Mouse (Mus musculus): ENCODE measurements around the gene G430095P16Rik.

G430095P16Rik gene

GRCm38 (mm10) chr8:84702963-84703465 is 19.8 kb upstream of the G430095P16Rik start:
- no peak for DNase-seq (ENCODE audit: low read depth)

DNA sequence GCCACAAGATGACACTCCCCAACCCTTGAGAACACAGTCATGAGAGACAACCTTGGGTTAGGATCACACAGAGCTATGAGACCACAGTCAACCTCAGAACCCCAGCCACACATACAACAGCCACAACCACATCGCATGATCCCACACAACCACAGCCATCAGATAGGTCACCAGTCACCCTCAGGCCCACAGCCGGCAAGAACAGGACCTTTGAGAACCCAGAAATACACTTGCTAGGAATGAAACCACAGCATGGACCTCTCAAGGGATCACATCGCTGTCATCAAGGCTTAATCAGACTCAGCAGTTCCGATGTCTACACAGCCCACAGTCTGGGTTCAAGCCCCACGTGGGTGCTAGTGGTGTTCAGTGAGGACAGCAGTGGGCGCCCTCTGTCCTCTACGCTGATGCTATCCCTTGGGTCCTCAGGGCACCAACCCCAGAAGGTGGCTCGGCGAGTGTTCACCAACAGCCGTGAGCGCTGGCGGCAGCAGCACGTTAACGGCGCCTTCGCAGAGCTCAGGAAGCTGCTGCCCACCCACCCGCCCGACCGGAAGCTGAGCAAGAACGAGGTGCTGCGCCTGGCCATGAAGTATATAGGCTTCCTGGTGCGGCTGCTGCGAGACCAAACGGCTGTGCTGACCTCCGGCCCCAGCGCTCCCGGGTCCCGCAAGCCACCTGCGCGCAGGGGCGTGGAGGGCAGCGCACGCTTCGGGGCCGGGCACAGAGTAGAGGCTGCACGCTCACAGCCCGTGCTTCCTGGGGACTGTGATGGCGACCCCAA is 19.1 kb upstream of the G430095P16Rik start:
- no peak for DNase-seq (ENCODE audit: low read depth)

GRCm38 (mm10) chr8:84704356-84704755 is 18.5 kb upstream of the G430095P16Rik start:
- no peak for DNase-seq (ENCODE audit: low read depth)

DNA sequence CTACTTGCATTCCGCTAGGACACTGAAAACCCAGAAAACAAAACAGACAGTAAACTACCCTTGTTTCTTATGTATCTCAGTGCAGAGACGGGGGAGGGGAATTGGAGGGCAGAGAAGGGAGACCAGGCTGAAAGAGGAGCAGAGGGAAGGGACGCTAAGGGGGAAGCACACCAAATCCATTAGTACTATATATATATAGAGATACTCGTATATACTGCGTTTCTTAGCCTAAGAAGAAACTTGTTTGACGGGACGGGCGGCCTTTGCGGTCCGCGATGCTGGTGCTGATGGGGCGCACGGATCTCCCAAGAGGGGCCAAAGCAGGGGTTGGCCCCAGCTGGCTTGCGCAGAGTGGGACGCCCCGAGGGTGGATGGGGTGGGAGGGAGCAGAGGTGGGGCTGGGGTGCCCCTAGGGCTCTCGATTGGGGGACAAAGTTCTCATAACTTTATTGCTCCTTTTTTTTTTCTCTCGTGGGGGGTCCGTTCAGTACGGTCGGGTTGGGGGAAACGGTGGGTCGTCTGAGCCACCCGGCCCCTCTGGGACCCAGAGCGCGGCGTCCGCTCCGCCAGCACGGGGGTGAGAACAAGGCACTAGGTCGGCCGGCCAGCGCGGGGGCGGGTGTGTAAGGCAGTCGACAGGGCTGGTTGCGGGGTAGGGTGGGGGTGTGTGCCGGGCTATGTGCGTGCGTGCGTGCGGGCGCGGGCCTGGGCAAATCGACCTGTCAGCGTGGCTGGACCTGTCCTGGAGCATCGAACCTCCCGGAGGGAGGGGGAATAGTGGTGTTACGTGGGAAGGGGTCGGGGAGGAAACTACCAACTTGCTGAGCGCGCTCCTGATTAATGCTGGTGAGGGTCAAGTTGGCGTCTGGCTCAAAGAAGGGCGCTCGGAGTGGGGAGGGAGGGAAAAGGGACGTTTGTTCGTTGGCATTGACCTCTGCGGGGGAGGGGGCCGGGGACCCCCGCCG is 17.7 kb upstream of the G430095P16Rik start:
- DNase-seq (ENCODE audit: low read depth), result no peak

- DNase-seq (ENCODE audit: low read depth), result no peak
Observed at GRCm38 (mm10) chr8:84705960-84706359, 16.8 kb upstream of the G430095P16Rik start.

DNA sequence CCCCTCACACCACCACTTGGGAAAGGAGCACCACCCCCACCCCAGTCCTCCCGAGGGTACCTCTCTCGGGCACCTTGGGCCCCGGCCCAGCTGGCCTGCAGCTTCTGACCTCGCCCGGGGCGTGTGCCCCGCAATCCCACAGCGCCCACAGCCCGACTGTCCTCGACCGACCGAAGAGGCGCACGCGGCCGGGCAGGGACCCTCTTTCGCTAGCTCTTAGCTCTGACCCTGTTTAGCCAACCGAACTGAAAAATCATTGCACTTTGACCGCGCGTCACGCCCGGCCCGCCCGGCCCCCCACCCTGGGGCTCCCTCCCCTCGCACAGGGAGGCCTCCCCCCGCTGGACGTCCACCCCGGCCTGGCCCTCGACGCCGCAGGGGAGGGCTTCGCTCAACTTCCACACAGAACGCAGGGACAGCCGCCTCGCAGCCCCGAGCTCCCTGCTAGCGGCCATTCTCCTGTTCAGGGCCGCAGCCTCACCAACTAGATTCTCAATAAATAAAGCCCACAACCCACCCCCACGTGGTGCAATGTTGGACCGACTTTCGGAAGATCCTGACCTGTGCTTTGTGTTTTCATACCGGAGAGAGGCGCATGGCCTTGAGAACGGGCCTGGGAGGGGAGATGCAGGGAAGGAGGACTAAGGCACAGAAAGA is 16.1 kb upstream of the G430095P16Rik start:
- DNase-seq (ENCODE audit: low read depth), result no peak

DNA sequence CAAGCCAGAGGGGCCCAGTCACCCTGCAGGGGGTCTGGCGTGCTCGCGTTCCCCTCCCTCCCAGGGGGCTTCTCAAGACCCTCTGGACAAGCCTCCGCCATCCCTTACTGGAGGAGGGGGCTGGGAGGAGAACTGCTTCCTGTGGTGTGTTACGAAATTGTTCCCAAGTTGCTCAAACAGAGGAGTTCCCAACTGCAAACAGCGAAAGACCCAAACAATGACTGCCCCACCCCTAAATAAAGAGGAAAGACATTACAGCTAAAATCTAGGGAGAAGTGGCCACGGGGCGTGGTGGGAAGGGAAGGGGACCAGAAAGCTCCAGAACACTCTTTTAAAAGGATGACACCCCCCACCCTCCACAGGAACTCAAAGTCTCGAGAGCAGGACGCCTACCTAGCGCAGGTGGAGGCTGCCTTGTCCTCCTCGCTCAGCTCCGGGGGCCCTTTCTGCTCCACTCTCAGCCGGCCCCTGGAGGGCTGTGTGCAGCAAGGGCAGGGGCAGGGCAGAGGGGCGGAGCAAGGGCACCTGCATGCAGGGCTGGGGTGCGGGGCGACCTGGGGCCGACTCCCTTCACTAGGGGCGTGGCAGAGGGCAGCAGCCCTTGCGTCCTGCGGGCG is 15.4 kb upstream of the G430095P16Rik start:
- no peak for DNase-seq (ENCODE audit: low read depth)

GRCm38 (mm10) chr8:84708071-84708541 is 14.7 kb upstream of the G430095P16Rik start:
- DNase-seq (ENCODE audit: low read depth), result no peak

DNA sequence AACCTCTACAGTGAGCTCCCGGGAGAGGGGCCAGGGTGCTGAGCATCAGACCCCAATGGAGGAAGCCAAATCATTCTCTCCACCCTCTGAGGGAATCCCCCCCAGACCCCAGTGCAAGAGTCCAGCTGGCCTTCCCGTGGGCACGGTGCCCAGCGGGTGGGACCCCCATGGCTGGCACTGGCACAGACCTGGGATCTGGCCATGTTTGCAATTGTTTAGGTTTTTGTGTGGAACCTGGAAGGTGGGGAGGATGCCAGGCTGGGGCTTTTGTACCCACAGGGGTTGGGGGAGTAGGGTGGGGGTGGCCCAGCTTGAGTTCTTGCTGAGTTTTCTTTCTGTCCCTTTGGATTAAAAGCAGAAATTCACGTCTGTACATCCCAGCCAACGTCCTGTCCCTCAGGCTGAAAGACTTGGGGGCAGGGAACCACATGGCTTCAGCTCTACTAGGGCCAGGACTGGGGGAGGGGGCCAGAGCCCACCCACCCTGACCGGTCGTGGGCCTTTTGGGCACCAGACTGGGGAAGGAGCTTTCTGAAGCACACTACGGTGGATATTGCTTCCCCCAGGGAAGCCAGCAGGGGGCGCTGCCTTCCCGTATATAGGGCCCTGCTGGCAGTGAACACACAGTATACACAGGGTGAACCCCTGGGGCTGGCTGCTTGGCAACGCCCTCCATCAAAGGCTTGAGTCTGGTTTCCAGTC is 13.9 kb upstream of the G430095P16Rik start:
- DNase-seq (ENCODE audit: low read depth), result no peak

DNA sequence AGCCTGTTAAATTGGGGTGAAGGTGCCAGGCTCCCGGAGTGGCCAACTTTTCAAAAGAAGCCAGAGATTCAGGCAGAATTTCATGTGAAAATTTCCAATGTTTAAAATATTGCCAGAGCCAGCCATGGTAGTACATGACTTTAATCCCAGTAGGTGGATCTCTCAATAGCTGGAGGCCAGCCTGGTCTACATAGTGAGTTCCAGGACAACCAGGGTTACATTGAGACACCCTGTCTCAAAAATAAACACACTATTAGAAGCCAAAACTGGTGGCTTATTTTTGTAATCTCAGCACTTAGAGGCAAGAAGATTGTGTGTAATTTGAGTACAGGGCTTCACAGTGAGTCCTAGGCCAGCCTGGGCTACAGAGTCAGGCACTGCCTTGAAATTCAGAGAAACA is 12.9 kb upstream of the G430095P16Rik start:
- no peak for DNase-seq (ENCODE audit: low read depth)

- no peak for DNase-seq (ENCODE audit: low read depth)
Observed at GRCm38 (mm10) chr8:84711312-84711711, 11.5 kb upstream of the G430095P16Rik start.

DNA sequence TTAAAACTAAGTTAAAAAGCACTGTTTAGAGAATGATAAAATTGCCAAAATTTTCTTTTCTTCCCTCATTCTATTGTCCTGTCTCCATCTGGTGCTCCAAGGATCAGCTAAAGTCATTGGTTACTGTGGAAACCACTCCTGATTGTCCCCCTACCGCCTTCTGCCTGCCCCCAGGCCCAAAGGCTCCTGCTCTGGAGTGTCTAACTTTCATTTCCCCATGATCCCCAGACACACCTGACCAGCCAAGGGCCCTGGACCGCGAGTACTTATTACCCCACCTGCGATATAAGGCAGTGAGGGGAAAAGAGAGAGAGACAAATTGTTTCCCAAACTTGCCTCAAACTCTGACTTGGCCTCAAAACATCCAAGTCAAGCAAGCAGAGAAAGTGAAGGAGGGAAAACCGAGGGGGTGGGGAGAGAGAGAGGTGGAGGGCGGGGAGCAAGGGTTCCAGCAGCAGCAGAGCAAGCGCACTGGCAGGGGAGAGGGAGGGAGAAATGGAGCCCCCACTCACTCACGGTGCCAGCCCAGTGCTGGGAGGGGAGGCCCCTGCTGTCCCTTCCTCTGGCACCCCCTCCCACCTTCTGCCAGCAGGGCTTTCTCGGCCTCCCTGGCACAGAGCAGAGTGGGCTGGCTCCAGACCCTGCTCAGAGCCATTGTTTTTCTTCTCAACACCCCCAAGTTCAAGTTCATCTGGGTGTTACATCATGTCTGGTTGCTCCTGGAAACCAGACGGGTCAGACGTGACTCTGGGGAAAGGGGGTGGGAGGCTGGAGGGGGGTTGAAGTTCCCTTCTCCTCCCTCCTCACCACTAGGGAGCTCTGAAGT is 10.7 kb upstream of the G430095P16Rik start:
- DNase-seq (ENCODE audit: low read depth), result no peak

- no peak for DNase-seq (ENCODE audit: low read depth)
Observed at GRCm38 (mm10) chr8:84712759-84713120, 10.1 kb upstream of the G430095P16Rik start.

DNA sequence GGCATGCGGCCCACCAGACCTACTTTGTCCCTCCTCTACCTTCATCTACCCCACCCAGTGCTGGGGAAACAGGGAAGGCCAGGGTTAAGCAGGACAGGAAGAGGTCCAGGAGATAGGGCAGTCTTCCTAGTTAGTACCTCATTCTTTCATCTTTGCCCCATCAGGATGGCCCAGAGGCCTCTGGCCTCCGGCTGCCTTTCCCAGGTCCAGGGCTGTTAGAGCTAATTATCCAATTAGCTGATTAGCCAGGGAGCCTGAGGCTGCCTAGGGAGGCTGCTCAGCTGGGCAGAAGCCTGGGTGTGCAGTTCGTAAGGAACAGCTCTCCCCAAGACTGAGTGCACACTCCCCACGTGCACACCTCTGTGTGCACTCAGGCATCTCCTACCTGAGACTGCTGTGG is 9.4 kb upstream of the G430095P16Rik start:
- no peak for DNase-seq (ENCODE audit: low read depth)

- DNase-seq (ENCODE audit: low read depth), result no peak
Observed at GRCm38 (mm10) chr8:84714161-84714560, 8.6 kb upstream of the G430095P16Rik start.

GRCm38 (mm10) chr8:84715893-84716468 is 6.8 kb upstream of the G430095P16Rik start:
- no peak for DNase-seq (ENCODE audit: low read depth)

GRCm38 (mm10) chr8:84716790-84717189 is 6.0 kb upstream of the G430095P16Rik start:
- DNase-seq (ENCODE audit: low read depth), result no peak

DNA sequence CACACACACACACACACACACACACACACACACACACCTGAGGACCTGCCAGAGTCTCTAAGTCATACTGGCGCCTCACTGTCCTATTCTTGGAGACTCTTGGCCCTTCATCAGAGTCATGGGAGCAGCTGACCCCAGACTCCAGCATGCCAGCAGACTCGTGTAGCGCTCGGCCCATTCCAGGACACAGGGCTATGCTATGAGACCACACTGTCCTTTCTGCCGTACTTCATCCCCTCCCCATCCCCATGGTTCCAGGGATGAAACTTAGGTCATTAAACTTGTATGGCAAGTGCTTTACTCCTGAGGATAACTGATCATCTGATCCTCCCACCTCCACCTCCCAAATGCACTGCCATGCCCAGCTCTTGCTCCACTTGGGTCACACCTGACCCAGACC is 4.3 kb upstream of the G430095P16Rik start:
- no peak for DNase-seq (ENCODE audit: low read depth)

GRCm38 (mm10) chr8:84718959-84719690 is 3.7 kb upstream of the G430095P16Rik start:
- DNase-seq (ENCODE audit: low read depth), result no peak
